Mouse (Mus musculus) ES-Bruce4 (cell line): ENCODE results near the gene Nkx2-5.

Experiments
- CTCF ChIP-seq: IDR thresholded peaks from one replicate; pipeline ENCODE4 v1.8.1; 2011; ENCODE audit warnings: low read depth, low read length
- EP300 ChIP-seq: IDR thresholded peaks from 2 replicates; pipeline ENCODE4 v1.6.1; 2011; ENCODE audit warnings: low read depth, low read length; ENCODE audit not compliant: insufficient read depth
- POLR2A ChIP-seq: IDR thresholded peaks from one replicate; pipeline ENCODE4 v1.8.1; 2011; ENCODE audit warnings: low read length; ENCODE audit not compliant: insufficient read depth

- no peak for TF ChIP-seq CTCF
- TF ChIP-seq EP300 = no peak
- no peak for TF ChIP-seq POLR2A
Observed at GRCm38 (mm10) chr17:26840439-26840780, 4.4 kb downstream of the Nkx2-5 start.
